Mouse (Mus musculus) small intestine, adult 2 months (tissue): ENCODE results near the gene Fat3. TPM values are rescaled to one million over a fixed set of nuclear protein-coding genes. Genes with fewer than 3 reads are reported as not detected.

Source experiments
- H3K27ac ChIP-seq: fragments of 200-500 bp; 2 replicates; pipeline ENCODE4 v1.5.1; 2012; ENCODE audit warnings: low read depth, low read length, control low read depth, inconsistent platforms; ENCODE audit not compliant: insufficient read depth
- H3K27me3 ChIP-seq: fragments of 200-500 bp; 2 replicates; pipeline ENCODE4 v1.6.1; 2012; ENCODE audit warnings: mild to moderate bottlenecking, moderate library complexity, low read length, inconsistent platforms; ENCODE audit not compliant: control insufficient read depth, insufficient read depth
- H3K36me3 ChIP-seq: fragments of 200-500 bp; 2 replicates; pipeline ENCODE4 v1.6.1; 2012; ENCODE audit warnings: mild to moderate bottlenecking, low read length, control low read depth, inconsistent platforms; ENCODE audit not compliant: control insufficient read depth, insufficient read depth
- H3K4me1 ChIP-seq: fragments of 200-500 bp; 2 replicates; pipeline ENCODE4 v1.6.1; 2012; ENCODE audit warnings: low read length, inconsistent platforms, mixed read lengths; ENCODE audit not compliant: control insufficient read depth, insufficient read depth, insufficient read length
- H3K4me3 ChIP-seq: fragments of 200-500 bp; 2 replicates; pipeline ENCODE4 v1.5.1; 2012; ENCODE audit warnings: low read depth, mild to moderate bottlenecking, control low read depth, inconsistent platforms, low read length, moderate library complexity
- CTCF ChIP-seq: fragments of 200-500 bp; IDR thresholded peaks from 2 replicates; pipeline ENCODE4 v1.5.1; 2012; ENCODE audit warnings: low read depth, mild to moderate bottlenecking, control low read depth, inconsistent platforms, low read length, moderate library complexity, mixed read lengths; ENCODE audit not compliant: insufficient replicate concordance, insufficient read length; ENCODE audit errors: extremely low read depth
- POLR2A ChIP-seq: fragments of 200-500 bp; IDR thresholded peaks from 2 replicates; pipeline ENCODE4 v1.6.1; 2012; ENCODE audit warnings: low read depth, mild to moderate bottlenecking, control low read depth, inconsistent platforms, low read length, moderate library complexity
- WGBS: fragments of 180-500 bp; shearing (Covaris S2); methylation state at CpG from one replicate; pipeline ENCODE4 v1.1.7; 2018; 5-methylcytosine and 5-hydroxymethylcytosine counted together
- polyA plus RNA-seq: library from polyadenylated mRNA; depleted of rRNA; stranded (reverse); fragments of >200 nt; gene quantifications from 2 replicates; pipeline ENCODE4 v1.2.3, GENCODE M21; 2012

Fat3 gene
- polyA plus RNA-seq, 1 experiment, result 0.20 TPM

- Histone ChIP-seq H3K4me3 (no peak overlapping the region), H3K27ac (no peak overlapping the region), H3K4me1 (no peaks in the 10 kb centered on the region), H3K27me3 (no peaks in the 10 kb centered on the region), H3K36me3 (no peaks in the 10 kb centered on the region)
- TF ChIP-seq POLR2A, result no peak
- no peak for TF ChIP-seq CTCF
- WGBS, result 77% methylated on average over 4 of the region's 4 CpGs
Measured at GRCm38 (mm10) chr9:16270056-16270767, 230.9 kb downstream of the Fat3 start.

GRCm38 (mm10) chr9:16265519-16265918, 235.6 kb downstream of the Fat3 start:
- Histone ChIP-seq H3K27ac (no peak overlapping the region), H3K4me3 (no peak overlapping the region), H3K36me3 (no peaks in the 10 kb centered on the region), H3K4me1 (no peaks in the 10 kb centered on the region), H3K27me3 (no peaks in the 10 kb centered on the region)
- no peak for TF ChIP-seq CTCF
- TF ChIP-seq POLR2A, result no peak
- 71% methylated on average over 4 of the region's 4 CpGs for WGBS

- no peaks in the 10 kb centered on the region for H3K27me3 ChIP-seq
- TF ChIP-seq POLR2A (no peak), CTCF (no peak)
Measured at GRCm38 (mm10) chr9:16257241-16257840, 243.7 kb downstream of the Fat3 start.

GRCm38 (mm10) chr9:16256577-16257207, 244.4 kb downstream of the Fat3 start:
- WGBS, result 77% methylated on average over 2 of the region's 2 CpGs
- TF ChIP-seq POLR2A (no peak), CTCF (no peak)
- Histone ChIP-seq H3K4me1 (no peaks in the 10 kb centered on the region), H3K4me3 (no peak overlapping the region), H3K27ac (no peak overlapping the region), H3K27me3 (no peaks in the 10 kb centered on the region), H3K36me3 (no peaks in the 10 kb centered on the region)

More at GRCm38 (mm10) chr9:16257241-16257840, 243.7 kb downstream of the Fat3 start:
- H3K27ac ChIP-seq, result no peak overlapping the region
- H3K4me3 ChIP-seq, result no peak overlapping the region
- no peaks in the 10 kb centered on the region for H3K4me1 ChIP-seq
- no peaks in the 10 kb centered on the region for H3K36me3 ChIP-seq
- 58% methylated on average over 3 of the region's 3 CpGs for WGBS

GRCm38 (mm10) chr9:16246741-16247140, 254.3 kb downstream of the Fat3 start:
- no peaks in the 10 kb centered on the region for H3K27me3 ChIP-seq
- H3K4me3 ChIP-seq, result no peak overlapping the region
- H3K4me1 ChIP-seq, result no peaks in the 10 kb centered on the region
- 82% methylated on average over 4 of the region's 4 CpGs for WGBS
- TF ChIP-seq CTCF, result no peak
- TF ChIP-seq POLR2A, result no peak
- H3K36me3 ChIP-seq, result no peaks in the 10 kb centered on the region
- H3K27ac ChIP-seq, result no peak overlapping the region

GRCm38 (mm10) chr9:16231575-16231974, 269.5 kb downstream of the Fat3 start:
- Histone ChIP-seq H3K27ac (no peak overlapping the region), H3K4me3 (no peak overlapping the region), H3K27me3 (no peaks in the 10 kb centered on the region), H3K4me1 (no peaks in the 10 kb centered on the region), H3K36me3 (no peaks in the 10 kb centered on the region)
- 62% methylated on average over 4 of the region's 4 CpGs for WGBS
- TF ChIP-seq CTCF (no peak), POLR2A (no peak)

GRCm38 (mm10) chr9:16228919-16229318, 272.2 kb downstream of the Fat3 start:
- Histone ChIP-seq H3K27ac (no peak overlapping the region), H3K4me1 (no peaks in the 10 kb centered on the region), H3K4me3 (no peak overlapping the region), H3K36me3 (no peaks in the 10 kb centered on the region), H3K27me3 (no peaks in the 10 kb centered on the region)
- 73% methylated on average over 5 of the region's 5 CpGs for WGBS
- no peak for TF ChIP-seq CTCF
- no peak for TF ChIP-seq POLR2A

- H3K4me1 ChIP-seq, result no peaks in the 10 kb centered on the region
- H3K4me3 ChIP-seq, result no peak overlapping the region
- 65% methylated on average over 2 of the region's 2 CpGs for WGBS
- no peak overlapping the region for H3K27ac ChIP-seq
- H3K27me3 ChIP-seq, result no peaks in the 10 kb centered on the region
- TF ChIP-seq POLR2A, result no peak
- TF ChIP-seq CTCF, result no peak
- H3K36me3 ChIP-seq, result no peaks in the 10 kb centered on the region
Measured at GRCm38 (mm10) chr9:16227398-16227797, 273.7 kb downstream of the Fat3 start.
